Mouse (Mus musculus): ENCODE measurements around the gene Gramd1c.

DNA sequence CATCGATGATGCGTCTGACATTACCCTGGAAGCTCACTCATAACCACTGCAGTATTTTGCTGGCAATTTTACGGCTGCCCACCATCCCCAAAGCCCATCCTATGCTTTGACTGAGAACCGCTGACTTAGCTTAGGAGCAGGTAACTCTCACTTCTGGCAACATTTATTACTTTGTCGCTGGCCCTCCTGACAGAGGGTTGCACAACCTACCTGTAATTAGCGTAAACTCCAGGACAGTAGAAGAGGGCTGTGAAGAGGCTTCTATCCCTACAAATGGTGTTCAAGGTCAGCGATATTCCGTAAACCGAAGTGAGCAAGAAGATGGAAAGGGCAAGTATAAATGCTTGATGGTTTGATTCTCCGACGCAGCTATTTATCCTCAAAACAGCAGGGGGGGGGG lies 92.0 kb downstream of the Gramd1c start:
- TF ChIP-seq POLR2A (IDR thresholded peaks at IDR 0.05; ENCODE audit: borderline replicate concordance, extremely low read depth, low read depth, low read length) = no peak
- TF ChIP-seq CTCF (IDR thresholded peaks at IDR 0.05; ENCODE audit: insufficient read depth, low read length) = no peak

All from lung, adult 2 months (tissue).